Mouse (Mus musculus) liver, postnatal 0 days (tissue): ENCODE measurements around the gene Npm1.

ENCODE experiments used
- CTCF ChIP-seq: sonication (generic); IDR thresholded peaks from 2 replicates; pipeline ENCODE4 v1.5.1; 2016; ENCODE audit warnings: antibody characterized with exemption, low read depth
- EP300 ChIP-seq: IDR thresholded peaks from 2 replicates; pipeline ENCODE4 v1.6.1; 2016; ENCODE audit warnings: antibody characterized with exemption, low read depth, mild to moderate bottlenecking

GRCm38 (mm10) chr11:33195531-33196446 lies 32.8 kb upstream of the Npm1 start:
- TF ChIP-seq CTCF (no peak), EP300 (no peak)
